33 mouse cellular contexts compared by ENCODE assay signal in genomic region chr12:12294380-12295171, GRCm38 (mm10). TPM values are rescaled to one million over a fixed set of nuclear protein-coding genes. Genes with fewer than 3 reads are reported as not detected.
DNase-seq lines count a peak whose midpoint lies in the region; ATAC-seq and TF ChIP-seq lines count a peak whose summit lies in the region.
"Had no signal": no experiment of that assay in that cellular context is flagged by ENCODE, and none has a peak within 500 bp of the region (broad histone marks: within the 10 kb centered on the region; RNA-seq: fewer than 3 reads in every experiment).

No protein-coding gene starts in this region.

- H3K9me3 ChIP-seq in forebrain, embryonic 10.5 days: no peaks in the 10 kb centered on the region
- H3K9me3 ChIP-seq: embryonic facial prominence, embryonic 10.5 days; embryonic facial prominence, embryonic 13.5 days; forebrain, embryonic 13.5 days; G1E; heart, embryonic 12.5 days; heart, embryonic 15.5 days; hindbrain, embryonic 10.5 days; hindbrain, embryonic 13.5 days had no signal

- no peaks in the 10 kb centered on the region for H3K27me3 ChIP-seq in forebrain, embryonic 10.5 days (ENCODE audit: poor library complexity, severe bottlenecking)
- H3K27me3 ChIP-seq: CH12.LX; embryonic facial prominence, embryonic 13.5 days; forebrain, embryonic 13.5 days; heart, embryonic 12.5 days; heart, embryonic 15.5 days; hindbrain, embryonic 13.5 days; Patski had no signal

- peaks cover 6% of the 10 kb centered on the region for H3K4me1 ChIP-seq in forebrain, embryonic 10.5 days

- no peaks in the 10 kb centered on the region for H3K36me3 ChIP-seq in forebrain, embryonic 10.5 days (replicated peaks)
- H3K36me3 ChIP-seq: embryonic facial prominence, embryonic 10.5 days; embryonic facial prominence, embryonic 13.5 days; G1E; heart, embryonic 12.5 days; heart, embryonic 15.5 days; hindbrain, embryonic 10.5 days; hindbrain, embryonic 13.5 days had no signal

- WGBS in forebrain, embryonic 10.5 days: 92% methylated on average over 5 of the region's 5 CpGs

- intact Hi-C loops in left cerebral cortex, adult 2 months (cut with DNase I): no loop called here

- no peak overlapping the region for H3K27ac ChIP-seq in forebrain, embryonic 10.5 days
- H3K27ac ChIP-seq in left cerebral cortex, adult 2 months: no peak overlapping the region
- H3K27ac ChIP-seq: embryonic facial prominence, embryonic 10.5 days; embryonic facial prominence, embryonic 13.5 days; forebrain, embryonic 13.5 days; gastrocnemius, adult 2 months; heart, embryonic 15.5 days; hindbrain, embryonic 10.5 days; hindbrain, embryonic 13.5 days; hindbrain, postnatal 0 days had no signal

- no peak overlapping the region for H3K4me3 ChIP-seq in forebrain, embryonic 10.5 days
- no peak overlapping the region for H3K4me3 ChIP-seq in left cerebral cortex, adult 2 months
- H3K4me3 ChIP-seq: embryonic facial prominence, embryonic 10.5 days; embryonic facial prominence, embryonic 13.5 days; erythroblast, embryonic 14.5 days; forebrain, embryonic 13.5 days; gastrocnemius, adult 2 months; heart, embryonic 12.5 days; heart, embryonic 15.5 days; hindbrain, embryonic 10.5 days; hindbrain, embryonic 13.5 days had no signal

- peak; percentile 45 for DNase-seq in lung, postnatal 36 days
- no peak for DNase-seq in lung, postnatal 10 days
- DNase-seq in forebrain, embryonic 10.5 days (ENCODE audit: extremely low spot score, low spot score): no peak
- no peak for DNase-seq in left cerebral cortex, adult 2 months (ENCODE audit: extremely low spot score in 1 of 2, low spot score in 2 of 2)
- DNase-seq: adrenal gland, postnatal 10 days; adrenal gland, postnatal 36 days; B cell, adult 2 months; cerebellum, adult 11 months; cerebellum, adult 2 months; cerebellum, adult 9-11 months; cerebellum, postnatal 25 days; embryo, embryonic 11 days; gastrocnemius, adult 2 months; gastrocnemius, postnatal 14 days; heart, adult 18-20 months; heart, postnatal 10 days; heart, postnatal 36 days had no signal

- no peak for TF ChIP-seq CTCF in left cerebral cortex, adult 2 months (IDR thresholded peaks at IDR 0.05)

- peak; percentile 62 for ATAC-seq in common myeloid progenitor, adult 5-6 weeks (replicated peaks; ENCODE audit: low read depth, poor library complexity, severe bottlenecking)
- peak; percentile 85 for ATAC-seq in megakaryocyte progenitor cell, adult 5-6 weeks (replicated peaks; ENCODE audit: poor library complexity)
- peak; percentile 60 for ATAC-seq in neutrophil, adult 5-6 weeks (ENCODE audit: extremely low read depth, insufficient number of reproducible peaks, low FRiP score, poor library complexity, severe bottlenecking)
- ATAC-seq: forebrain, embryonic 13.5 days; forebrain, embryonic 16.5 days; hindbrain, postnatal 0 days; Patski had no signal

RNA-seq across cellular contexts. Expression of gene Fam49a, which starts 32.6 kb away (rescaled TPM):
- 15.6 and 16.5 TPM in 2 replicates for total RNA-seq in common myeloid progenitor, adult 5-6 weeks (2017)
- total RNA-seq in megakaryocyte progenitor cell, adult 5-6 weeks (2015): 10.7 and 11.8 TPM in 2 replicates
- total RNA-seq in megakaryocyte progenitor cell, adult 5-6 weeks (2017): 7.2 and 7.5 TPM in 2 replicates
- total RNA-seq in neutrophil, adult 5-6 weeks (2017): 30.2 and 36.1 TPM in 2 replicates
- 5.3 and 6.3 TPM in 2 replicates for polyA plus RNA-seq in forebrain, embryonic 10.5 days (2016; fragmentation: Nextera tagmentation; extraction: Ambion mirVana)
- total RNA-seq in left cerebral cortex, adult 2 months (2021): 100 to 1,000 TPM; 174 to 176 TPM
- polyA plus RNA-seq: G1E had no signal
